Mouse (Mus musculus) kidney, postnatal 25 days (tissue): ENCODE results near the gene Actr3b.
"Not testable (repeated sequence)": the region's sequence is repeated elsewhere in the genome, so short reads cannot be mapped to it uniquely, and the experiment has no call there.

Experiments used
- DNase-seq, 2 experiments: peaks; one replicate each; pipeline ENCODE4 v3.0.0; 2021; ENCODE audit warnings: mixed read lengths in 2 of 2

The Actr3b gene

GRCm38 (mm10) chr5:25759460-25760409 is at the start of gene Actr3b:
TSS of gene Actr3b (plus strand) at chr5:25759997.
- peak; percentile 87 to 91 for DNase-seq

GRCm38 (mm10) chr5:25713001-25713706 is 46.6 kb upstream of the Actr3b start:
- DNase-seq, result not testable (repeated sequence)

GRCm38 (mm10) chr5:25719390-25719789 is 40.4 kb upstream of the Actr3b start:
- DNase-seq, result no peak

DNA sequence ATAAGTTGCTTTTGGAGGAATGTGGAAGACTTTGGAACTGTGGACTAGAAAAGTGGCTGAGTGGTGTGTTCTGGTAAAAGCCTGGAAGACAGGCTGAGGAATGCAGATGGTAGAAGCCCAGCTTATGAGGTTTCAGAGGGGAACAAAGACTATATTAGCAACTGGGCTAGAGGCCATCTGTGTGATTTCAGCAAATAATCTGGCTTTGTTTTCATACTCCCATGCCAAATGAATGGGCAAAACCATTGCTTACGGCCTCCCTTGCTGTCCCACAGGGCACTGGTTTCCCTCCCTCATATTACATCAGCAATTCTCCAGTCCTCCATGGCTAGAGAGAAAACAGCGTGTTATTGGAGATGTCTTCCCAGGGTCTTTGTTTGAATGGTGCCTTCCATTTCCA is 36.8 kb upstream of the Actr3b start:
- no peak for DNase-seq

- DNase-seq, result no peak
These were observed 35.6 kb upstream of the Actr3b start for GRCm38 (mm10) chr5:25724134-25724675.

- peak in 1 of 2 experiments; percentile 45 for DNase-seq
These were observed 25.5 kb upstream of the Actr3b start for GRCm38 (mm10) chr5:25734318-25734717.

DNA sequence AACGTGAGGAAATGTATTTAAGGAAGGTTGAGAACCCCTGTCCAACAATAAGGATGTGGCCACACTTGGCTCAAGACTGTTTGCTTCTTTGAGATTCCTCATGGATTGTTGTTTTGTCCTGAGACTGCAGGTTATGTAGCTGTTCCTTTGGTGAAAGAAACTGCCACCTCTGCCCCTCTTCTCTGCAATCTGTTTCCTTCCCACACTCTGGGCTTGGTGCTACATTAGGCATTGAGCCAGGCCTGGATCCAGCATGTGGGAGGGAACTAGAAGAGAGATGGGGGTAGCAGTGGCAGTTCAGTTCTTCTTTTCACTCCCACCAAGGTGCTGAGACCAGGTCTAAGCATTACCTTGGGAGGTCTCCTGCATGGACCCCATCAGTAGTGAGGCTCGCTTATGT is 23.9 kb upstream of the Actr3b start:
- DNase-seq, result no peak

- no peak for DNase-seq
These were observed 21.3 kb upstream of the Actr3b start for GRCm38 (mm10) chr5:25738448-25738847.

GRCm38 (mm10) chr5:25738902-25739301 is 20.9 kb upstream of the Actr3b start:
- not testable (repeated sequence) for DNase-seq

DNA sequence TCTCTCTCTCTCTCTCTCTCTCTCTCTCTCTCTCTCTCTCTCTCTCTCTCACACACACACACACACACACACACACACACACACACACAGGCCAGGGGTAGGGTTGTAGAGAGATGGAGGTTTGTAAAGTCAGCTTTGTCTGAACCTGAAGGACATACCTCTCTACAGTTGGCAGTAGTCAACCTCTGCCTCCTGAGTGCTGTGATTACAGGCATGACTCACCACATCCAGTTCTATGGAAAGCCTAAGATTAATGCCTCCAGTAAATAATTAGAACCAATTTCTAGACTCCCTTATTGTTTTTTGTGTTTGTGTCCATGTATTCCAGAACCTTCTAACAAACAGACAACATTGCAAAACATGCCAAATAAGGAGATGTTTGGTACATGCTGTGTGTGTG is 11.9 kb upstream of the Actr3b start:
- no peak for DNase-seq

DNA sequence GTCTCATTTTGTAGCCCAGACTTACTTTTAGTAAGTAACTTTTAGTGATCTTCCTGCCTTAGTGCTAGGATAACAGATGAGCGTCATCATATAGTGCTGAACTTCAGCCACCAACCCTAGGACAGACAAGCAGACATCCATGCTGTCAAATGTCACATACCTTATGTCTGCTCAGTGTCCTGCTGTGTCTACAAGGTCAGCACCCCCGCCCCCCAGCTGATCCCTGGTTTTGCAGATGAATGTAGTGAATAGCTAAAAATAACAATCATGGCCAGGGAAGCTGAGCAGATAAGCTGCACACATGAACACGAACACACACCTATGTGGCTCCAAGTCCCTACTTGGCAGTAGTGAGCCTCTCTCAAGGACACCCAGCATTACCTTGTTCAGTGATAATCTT is 11.2 kb upstream of the Actr3b start:
- DNase-seq, result no peak

DNA sequence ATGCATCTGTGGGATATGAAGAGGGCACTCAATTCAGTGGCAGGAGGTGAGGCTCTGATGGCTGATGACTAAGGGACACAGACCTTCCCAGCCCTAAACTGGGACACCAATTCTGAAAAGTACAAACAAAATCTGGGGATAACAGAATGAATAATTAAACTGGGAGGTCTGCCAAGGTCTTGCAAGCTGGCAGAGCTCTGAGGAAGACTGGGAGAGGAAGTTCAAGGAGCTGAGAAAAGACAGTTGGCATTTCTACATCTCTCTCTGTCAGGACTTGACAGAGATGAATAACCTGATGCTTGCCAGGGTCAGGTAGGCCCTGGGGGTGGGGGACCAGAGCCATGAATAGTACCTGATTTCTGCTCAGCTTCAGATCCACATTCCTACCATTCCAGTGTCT is 8.2 kb upstream of the Actr3b start:
- DNase-seq, result no peak

- no peak for DNase-seq
These were observed 6.9 kb upstream of the Actr3b start for GRCm38 (mm10) chr5:25752862-25753261.

- DNase-seq, result no peak
These were observed 6.1 kb upstream of the Actr3b start for GRCm38 (mm10) chr5:25753556-25754235.

DNA sequence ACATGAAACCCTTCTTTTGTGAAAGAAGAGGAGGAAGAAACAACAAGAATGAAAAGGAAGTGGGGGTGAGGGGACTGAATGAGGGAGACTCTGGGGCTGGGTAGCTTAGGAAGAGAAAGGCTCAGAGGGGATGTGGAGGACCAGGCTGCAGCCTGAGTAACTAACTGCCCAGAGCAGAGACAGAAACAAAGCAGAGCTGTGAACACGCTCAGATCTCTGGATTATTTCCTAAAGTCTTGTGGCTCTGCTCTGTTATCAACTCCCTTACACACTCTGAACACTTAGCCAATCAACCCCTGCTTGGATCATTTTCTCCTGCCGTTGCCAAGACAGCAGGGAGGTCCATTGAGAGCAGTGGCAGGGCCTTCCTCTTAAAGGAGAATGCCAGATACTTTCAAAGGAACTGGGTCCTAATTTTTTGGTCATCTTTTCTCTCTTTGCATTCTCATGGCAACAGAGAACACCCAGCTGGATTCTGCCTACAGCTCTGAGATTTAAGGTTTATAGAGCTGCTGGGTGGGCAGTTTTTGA is 5.5 kb upstream of the Actr3b start:
- no peak for DNase-seq

DNA sequence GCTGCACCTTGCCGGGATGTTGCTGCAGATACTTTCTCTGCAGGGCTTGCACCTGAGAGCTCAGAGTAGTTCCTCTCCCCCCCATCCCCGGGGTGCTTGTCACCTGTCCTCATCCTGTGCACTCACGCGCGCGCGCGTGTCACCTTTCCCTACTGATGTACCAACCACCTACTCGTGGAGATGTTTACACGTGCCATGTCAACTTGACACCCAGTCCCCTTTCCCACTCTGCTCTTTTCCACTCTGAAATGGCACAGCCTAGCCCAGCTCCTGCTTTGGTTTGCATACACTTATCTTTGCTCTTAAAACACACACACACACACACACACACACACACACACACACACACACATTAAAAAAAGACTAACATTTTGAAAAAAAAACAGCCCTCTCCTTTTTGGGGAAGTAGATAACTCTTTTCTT is 624 bp downstream of the Actr3b start:
- no peak for DNase-seq

- DNase-seq, result no peak
These were observed 1.1 kb downstream of the Actr3b start for GRCm38 (mm10) chr5:25760871-25761270.

GRCm38 (mm10) chr5:25761850-25762249 is 2.1 kb downstream of the Actr3b start:
- no peak for DNase-seq

GRCm38 (mm10) chr5:25769006-25769405 is 9.2 kb downstream of the Actr3b start:
- DNase-seq, result no peak

DNA sequence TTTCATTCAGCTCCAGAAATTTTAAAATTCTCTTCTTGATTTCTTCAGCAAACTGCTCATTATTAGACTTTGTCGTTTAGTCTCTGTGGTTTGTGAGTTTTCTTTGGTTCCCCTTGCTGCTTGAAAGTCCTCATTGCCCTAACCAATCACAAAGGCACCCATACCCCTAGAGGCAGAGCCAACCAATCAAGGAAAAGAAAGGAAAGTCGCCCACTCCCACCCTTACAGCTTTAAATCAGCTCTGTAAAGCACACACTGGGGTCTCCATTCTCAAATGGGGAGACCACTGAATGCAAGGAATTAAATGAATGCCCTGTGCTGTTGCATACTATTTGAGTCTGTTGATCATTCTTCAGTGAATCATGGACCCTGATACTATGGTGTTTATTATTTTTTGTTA is 9.6 kb downstream of the Actr3b start:
- no peak for DNase-seq

- no peak for DNase-seq
These were observed 12.7 kb downstream of the Actr3b start for GRCm38 (mm10) chr5:25772456-25772855.

GRCm38 (mm10) chr5:25773921-25774790 is 14.4 kb downstream of the Actr3b start:
- no peak for DNase-seq
